Comparison of ENCODE assay signal across 27 mouse cellular contexts in genomic region chr12:54253449-54253848, GRCm38 (mm10). TPM values are rescaled to one million over a fixed set of nuclear protein-coding genes. Genes with fewer than 3 reads are reported as not detected.
A peak's percentile ranks its signal among the peaks of the same experiment; 100 is the strongest.
DNase-seq lines count a peak whose midpoint lies in the region; ATAC-seq and TF ChIP-seq lines count a peak whose summit lies in the region.
"Had no signal": no experiment of that assay in that cellular context is flagged by ENCODE, and none has a peak within 500 bp of the region (broad histone marks: within the 10 kb centered on the region; RNA-seq: fewer than 3 reads in every experiment).

No protein-coding gene starts in this region.

- no peaks in the 10 kb centered on the region for H3K79me2 ChIP-seq in MEL (ENCODE audit: control insufficient read depth, insufficient read depth, low read length, poor library complexity)

- no peak overlapping the region for H3K9ac ChIP-seq in MEL (ENCODE audit: control insufficient read depth, low read depth, low read length, poor library complexity, severe bottlenecking)
- no peak overlapping the region for H3K9ac ChIP-seq in hindbrain, embryonic 16.5 days (ENCODE audit: low read depth, low read length)
- no peak overlapping the region for H3K9ac ChIP-seq in midbrain, postnatal 0 days (replicated peaks; ENCODE audit: low read length, poor library complexity, severe bottlenecking)
- H3K9ac ChIP-seq: embryonic facial prominence, embryonic 13.5 days; forebrain, embryonic 12.5 days; forebrain, embryonic 15.5 days; heart, embryonic 12.5 days; heart, embryonic 15.5 days; hindbrain, embryonic 13.5 days had no signal

- peaks cover 42 to 44% of the 10 kb centered on the region in 2 experiments for H3K4me1 ChIP-seq in MEL (ENCODE audit: control insufficient read depth in 1 of 2, insufficient read depth in 2 of 2, low read length in 2 of 2)
- no peaks in the 10 kb centered on the region for H3K4me1 ChIP-seq in hindbrain, embryonic 16.5 days (ENCODE audit: control insufficient read depth, insufficient read depth, low read depth, low read length)
- no peaks in the 10 kb centered on the region for H3K4me1 ChIP-seq in midbrain, postnatal 0 days (ENCODE audit: insufficient read depth, low read length)
- H3K4me1 ChIP-seq: embryonic facial prominence, embryonic 13.5 days; heart, embryonic 12.5 days; heart, embryonic 15.5 days had no signal

- no peak for TF ChIP-seq CTCF in MEL (IDR thresholded peaks at IDR 0.05 in 2 of 3, conservative IDR thresholded peaks at IDR 0.05 in 1 of 3; ENCODE audit: control insufficient read depth in 1 of 3, insufficient read depth in 1 of 3, low read depth in 2 of 3, low read length in 3 of 3, poor library complexity in 1 of 3, severe bottlenecking in 1 of 3)
- TF ChIP-seq CTCF in midbrain, postnatal 0 days (IDR thresholded peaks at IDR 0.05) = no peak

- 91% methylated on average over 4 of the region's 4 CpGs for WGBS in hindbrain, embryonic 16.5 days
- WGBS in midbrain, postnatal 0 days = 93% methylated on average over 4 of the region's 4 CpGs

- no peak for TF ChIP-seq POLR2A in MEL (IDR thresholded peaks at IDR 0.05; ENCODE audit: control insufficient read depth in 1 of 2, insufficient read depth in 1 of 2, low read depth in 1 of 2, low read length in 2 of 2, poor library complexity in 1 of 2)

- ATAC-seq in granulocyte monocyte progenitor cell, adult 5-6 weeks (replicated peaks; ENCODE audit: poor library complexity, severe bottlenecking) = peak; percentile 29; the same call in 1 of the 2 replicates
- ATAC-seq in hindbrain, embryonic 16.5 days = no peak
- no peak for ATAC-seq in midbrain, postnatal 0 days (ENCODE audit: low FRiP score)
- ATAC-seq: forebrain, embryonic 15.5 days; hindbrain, postnatal 0 days; inflammation-experienced regulatory T-cells, adult 6 months had no signal

- H3K27ac ChIP-seq in MEL (ENCODE audit: control insufficient read depth, low read depth, low read length) = peak overlapping the region; percentile 87
- H3K27ac ChIP-seq in hindbrain, embryonic 16.5 days (ENCODE audit: low read depth, low read length) = no peak overlapping the region
- no peak overlapping the region for H3K27ac ChIP-seq in midbrain, postnatal 0 days (ENCODE audit: low read depth, low read length)
- H3K27ac ChIP-seq: embryonic facial prominence, embryonic 10.5 days; embryonic facial prominence, embryonic 13.5 days; forebrain, embryonic 12.5 days; forebrain, embryonic 15.5 days; heart, embryonic 15.5 days; hindbrain, embryonic 10.5 days; hindbrain, embryonic 13.5 days; hindbrain, postnatal 0 days had no signal

- H3K27me3 ChIP-seq in MEL (ENCODE audit: control insufficient read depth in 1 of 2, insufficient read depth in 2 of 2, low read length in 2 of 2) = no peaks in the 10 kb centered on the region
- H3K27me3 ChIP-seq in hindbrain, embryonic 16.5 days (replicated peaks; ENCODE audit: control insufficient read depth, insufficient read depth, low read length) = no peaks in the 10 kb centered on the region
- no peaks in the 10 kb centered on the region for H3K27me3 ChIP-seq in midbrain, postnatal 0 days (ENCODE audit: insufficient read depth, low read length)
- H3K27me3 ChIP-seq: embryonic facial prominence, embryonic 13.5 days; forebrain, embryonic 15.5 days; heart, embryonic 12.5 days; heart, embryonic 15.5 days; hindbrain, embryonic 13.5 days had no signal

- H3K4me3 ChIP-seq in MEL (ENCODE audit: control insufficient read depth in 1 of 2, insufficient read depth in 1 of 2, low read depth in 2 of 2, low read length in 2 of 2) = no peak overlapping the region; a peak in 1 of 4 replicates
- no peak overlapping the region for H3K4me3 ChIP-seq in hindbrain, embryonic 16.5 days (ENCODE audit: low read length)
- no peak overlapping the region for H3K4me3 ChIP-seq in midbrain, postnatal 0 days (ENCODE audit: low read depth, low read length)
- H3K4me3 ChIP-seq: embryonic facial prominence, embryonic 10.5 days; embryonic facial prominence, embryonic 13.5 days; erythroblast, embryonic 14.5 days; forebrain, embryonic 12.5 days; forebrain, embryonic 15.5 days; heart, embryonic 12.5 days; heart, embryonic 15.5 days; hindbrain, embryonic 10.5 days; hindbrain, embryonic 13.5 days had no signal

- TF ChIP-seq EP300 in MEL (IDR thresholded peaks at IDR 0.05; ENCODE audit: low read depth in 1 of 2, low read length in 2 of 2) = peak; percentile 97 to 98

- no peak for TF ChIP-seq RAD21 in MEL (IDR thresholded peaks at IDR 0.05; ENCODE audit: low read depth, low read length)

- H3K9me3 ChIP-seq in MEL (replicated peaks; ENCODE audit: insufficient read depth, low read length) = no peaks in the 10 kb centered on the region
- no peaks in the 10 kb centered on the region for H3K9me3 ChIP-seq in hindbrain, embryonic 16.5 days (ENCODE audit: control insufficient read depth, low read length)
- no peaks in the 10 kb centered on the region for H3K9me3 ChIP-seq in midbrain, postnatal 0 days (ENCODE audit: low read length)
- H3K9me3 ChIP-seq: embryonic facial prominence, embryonic 10.5 days; embryonic facial prominence, embryonic 13.5 days; forebrain, embryonic 12.5 days; forebrain, embryonic 15.5 days; heart, embryonic 12.5 days; heart, embryonic 15.5 days; hindbrain, embryonic 10.5 days; hindbrain, embryonic 13.5 days had no signal

- no peak overlapping the region for H3K4me2 ChIP-seq in hindbrain, embryonic 16.5 days (ENCODE audit: low read length)
- no peak overlapping the region for H3K4me2 ChIP-seq in midbrain, postnatal 0 days (ENCODE audit: low read depth, low read length, poor library complexity, severe bottlenecking)
- H3K4me2 ChIP-seq: embryonic facial prominence, embryonic 13.5 days; forebrain, embryonic 12.5 days; forebrain, embryonic 15.5 days; heart, embryonic 12.5 days; heart, embryonic 15.5 days; hindbrain, embryonic 13.5 days had no signal

- H3K36me3 ChIP-seq in MEL (ENCODE audit: control insufficient read depth in 1 of 2, insufficient read depth in 2 of 2, low read length in 2 of 2) = peaks cover 0 to 50% of the 10 kb centered on the region in 2 experiments; a peak in 2 of 4 replicates
- H3K36me3 ChIP-seq in hindbrain, embryonic 16.5 days (ENCODE audit: control insufficient read depth, insufficient read depth, low read length) = no peaks in the 10 kb centered on the region
- no peaks in the 10 kb centered on the region for H3K36me3 ChIP-seq in midbrain, postnatal 0 days (ENCODE audit: insufficient read depth, low read length)
- H3K36me3 ChIP-seq: embryonic facial prominence, embryonic 10.5 days; embryonic facial prominence, embryonic 13.5 days; forebrain, embryonic 12.5 days; forebrain, embryonic 15.5 days; heart, embryonic 12.5 days; heart, embryonic 15.5 days; hindbrain, embryonic 10.5 days; hindbrain, embryonic 13.5 days had no signal

- DNase-seq in 416B (ENCODE audit: low read depth) = peak; percentile 78
- DNase-seq in MEL (ENCODE audit: low read depth, low spot score) = peak; percentile 97
- DNase-seq in kidney, postnatal 4 days = no peak
- no peak for DNase-seq in midbrain, postnatal 0 days (ENCODE audit: low spot score)
- DNase-seq: adrenal gland, adult 2 months; adrenal gland, postnatal 14 days; cerebellum, adult 11 months; cerebellum, adult 2 months; cerebellum, adult 9-11 months; cerebellum, postnatal 25 days; embryo, embryonic 11 days; gastrocnemius, postnatal 25 days; heart, postnatal 10 days; heart, postnatal 36 days had no signal

TF ChIP-seq in MEL, 35 proteins besides CTCF, POLR2A, EP300 and RAD21 (continues in another document):
- TF ChIP-seq ZMIZ1 (IDR thresholded peaks at IDR 0.05; ENCODE audit: low read depth, low read length) = peak; percentile 59; the same call in 1 of the 2 replicates
- peak; percentile 68; the same call in 1 of the 2 replicates for TF ChIP-seq MYC (IDR thresholded peaks at IDR 0.05; ENCODE audit: low read depth, low read length)
- no peak for TF ChIP-seq E2F4 (IDR thresholded peaks at IDR 0.05; ENCODE audit: borderline replicate concordance, low read depth, low read length)
- no peak for TF ChIP-seq ELF1 (IDR thresholded peaks at IDR 0.05; ENCODE audit: low read depth, low read length)
- peak; percentile 80 for TF ChIP-seq MYB (IDR thresholded peaks at IDR 0.05; ENCODE audit: low read depth, low read length)
- TF ChIP-seq USF1 (IDR thresholded peaks at IDR 0.05; ENCODE audit: low read depth, low read length) = no peak
- peak; percentile 87 for TF ChIP-seq TAL1 (IDR thresholded peaks at IDR 0.05; ENCODE audit: low read length)
- TF ChIP-seq TBP (IDR thresholded peaks at IDR 0.05; ENCODE audit: low read depth, low read length) = no peak
- 0 out of 2 replicates have a peak, but pooled peaks have one; percentile 10 for TF ChIP-seq NELFE (IDR thresholded peaks at IDR 0.05; ENCODE audit: low read depth, low read length)
- TF ChIP-seq MAFK (IDR thresholded peaks at IDR 0.05; ENCODE audit: borderline replicate concordance, low read depth, low read length) = peak; percentile 64; the same call in 1 of the 2 replicates
- peak; percentile 73 for TF ChIP-seq MXI1 (IDR thresholded peaks at IDR 0.05; ENCODE audit: low read depth, low read length)
- peak; percentile 99 for TF ChIP-seq ZNF384 (IDR thresholded peaks at IDR 0.05; ENCODE audit: low read depth, low read length)
- TF ChIP-seq NRF1 (IDR thresholded peaks at IDR 0.05; ENCODE audit: insufficient read depth, low read depth, low read length, poor library complexity, severe bottlenecking) = no peak
- peak; percentile 45 for TF ChIP-seq CHD2 (IDR thresholded peaks at IDR 0.05; ENCODE audit: low read length)
- TF ChIP-seq SMC3 (IDR thresholded peaks at IDR 0.05; ENCODE audit: low read depth, low read length) = 0 out of 2 replicates have a peak, but pooled peaks have one; percentile 9
- TF ChIP-seq TCF12 (IDR thresholded peaks at IDR 0.05; ENCODE audit: low read depth, low read length) = peak; percentile 94
- peak; percentile 3; the same call in 1 of the 2 replicates for TF ChIP-seq ZC3H11A (IDR thresholded peaks at IDR 0.05; ENCODE audit: low read depth, low read length)
- peak; percentile 65; the same call in 1 of the 2 replicates for TF ChIP-seq MAZ (IDR thresholded peaks at IDR 0.05; ENCODE audit: low read depth, low read length)
- no peak for TF ChIP-seq POLR2AphosphoS5 (IDR thresholded peaks at IDR 0.05; ENCODE audit: borderline replicate concordance, low read depth, low read length)
- TF ChIP-seq KAT2A (conservative IDR thresholded peaks at IDR 0.05; ENCODE audit: low read depth, low read length) = peak; percentile 38; the same call in 1 of the 2 replicates

RNA-seq across cellular contexts. Expression of gene Egln3, which starts 49.8 kb away (rescaled TPM):
- total RNA-seq in MEL (2012; rRNA removed) = 3.2 and 13.9 TPM in 2 replicates
- 10 to 100 TPM in 1 of 2 experiments, not detected in 1; 30.1 TPM for polyA plus RNA-seq in MEL (2012; ENCODE audit: insufficient read depth in 1 of 2, insufficient read length in 2 of 2, low read depth in 1 of 2, low replicate concordance in 2 of 2, missing spikeins in 1 of 2)
- 40.2 and 52.0 TPM in 2 replicates for total RNA-seq in granulocyte monocyte progenitor cell, adult 5-6 weeks (2014; fragmentation: Nextera tagmentation)
- total RNA-seq in granulocyte monocyte progenitor cell, adult 5-6 weeks (2017) = 20.5 and 22.9 TPM in 2 replicates
- 7.4 and 7.6 TPM in 2 replicates for polyA plus RNA-seq in hindbrain, embryonic 16.5 days (2015; fragmentation: Nextera tagmentation; extraction: Ambion mirVana)
- 8.0 and 11.2 TPM in 2 replicates for total RNA-seq in midbrain, postnatal 0 days (2014; rRNA removed)
- 3.5 and 3.6 TPM in 2 replicates for polyA plus RNA-seq in midbrain, postnatal 0 days (2015; fragmentation: Nextera tagmentation; extraction: Ambion mirVana)
- polyA plus RNA-seq: erythroblast, embryonic 14.5 days had no signal

Comparison
In these comparisons a context has a peak if more than half of its experiments do, and no peak if none do; other contexts are left out.
1. DNase-seq: peak in 416B (single experiment) and MEL (single experiment); none in kidney, postnatal 4 days (0 of 2) and midbrain, postnatal 0 days (single experiment).